Mouse (Mus musculus) heart, adult 18-20 months (tissue): ENCODE results near the gene Ces2b. TPM values are rescaled to one million over a fixed set of nuclear protein-coding genes. Genes with fewer than 3 reads are reported as not detected.
"Not testable (repeated sequence)": the region's sequence is repeated elsewhere in the genome, so short reads cannot be mapped to it uniquely, and the experiment has no call there.

Source experiments
- DNase-seq, 2 experiments: peaks; one replicate each; pipeline ENCODE4 v3.0.0; 2021 to 2022; ENCODE audit warnings: mixed read lengths in 1 of 2
- long read RNA-seq, 2 experiments: library from polyadenylated mRNA; stranded (forward); transcript quantifications; one replicate each; pipeline ENCODE4 v2.0.0; 2021
- total RNA-seq, 2 experiments: library from RNA; stranded (reverse); gene quantifications; 2 replicates each; pipeline ENCODE4 v1.2.3; 2021

Gene Ces2b
- total RNA-seq = under 1 TPM; 0.22 to 0.44 TPM
- long read RNA-seq, experiment 1, partial matches to known transcripts = 0 of 1 reads
- long read RNA-seq, experiment 1, other reads (novel, unspliced or antisense) = 0 of 1 reads
- long read RNA-seq, experiment 2, partial matches to known transcripts = 1 of 1 reads
- long read RNA-seq, experiment 2, other reads (novel, unspliced or antisense) = 0 of 1 reads

- DNase-seq = no peak
Measured at GRCm38 (mm10) chr8:104831440-104831839, at the start of gene Ces2b. Ces2b (plus strand) TSS chr8:104831572.

GRCm38 (mm10) chr8:104787049-104787448, 44.3 kb upstream of the Ces2b start:
- DNase-seq = no peak

- DNase-seq = no peak
Measured at GRCm38 (mm10) chr8:104788929-104789328, 42.4 kb upstream of the Ces2b start.

DNA sequence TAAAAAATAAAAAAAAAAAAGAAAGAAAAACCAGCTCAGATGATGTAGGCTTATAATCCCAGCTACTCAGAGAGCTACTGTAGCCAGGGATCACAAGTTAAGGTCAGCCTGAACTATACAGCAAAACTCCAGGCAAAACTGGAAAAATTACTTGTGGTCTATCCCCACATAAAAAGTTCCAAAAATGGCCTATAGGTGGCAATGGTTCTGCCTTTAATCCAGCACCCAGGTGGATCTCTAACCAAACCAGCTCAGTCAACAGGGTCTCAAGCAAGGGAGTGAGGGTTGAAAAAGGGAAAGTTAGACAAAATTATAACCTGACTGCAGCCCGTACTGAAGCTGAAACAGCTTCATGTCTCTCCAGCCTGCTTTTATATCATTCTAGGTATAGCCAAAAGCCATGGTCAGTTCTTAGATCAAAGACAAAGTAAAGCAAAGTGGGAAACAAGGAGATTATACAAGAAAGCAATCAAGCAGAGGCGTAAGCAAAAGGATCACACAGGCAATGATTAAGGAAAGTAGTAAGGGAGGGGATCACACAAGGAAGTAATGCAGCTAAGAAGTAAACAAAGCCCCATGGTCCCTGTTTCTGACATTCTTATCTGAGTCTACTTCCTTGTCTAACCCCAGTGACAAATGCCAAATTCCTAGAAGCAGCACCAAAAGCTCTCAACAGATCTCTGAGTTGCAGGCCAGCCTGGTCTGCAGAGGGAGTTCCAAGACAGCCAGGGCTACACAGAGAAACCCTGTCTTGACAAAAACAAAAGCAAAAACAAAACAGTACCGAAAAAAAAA, 41.3 kb upstream of the Ces2b start:
- DNase-seq = peak; percentile 15 to 58

GRCm38 (mm10) chr8:104799385-104799784, 32.0 kb upstream of the Ces2b start:
- DNase-seq = no peak

DNA sequence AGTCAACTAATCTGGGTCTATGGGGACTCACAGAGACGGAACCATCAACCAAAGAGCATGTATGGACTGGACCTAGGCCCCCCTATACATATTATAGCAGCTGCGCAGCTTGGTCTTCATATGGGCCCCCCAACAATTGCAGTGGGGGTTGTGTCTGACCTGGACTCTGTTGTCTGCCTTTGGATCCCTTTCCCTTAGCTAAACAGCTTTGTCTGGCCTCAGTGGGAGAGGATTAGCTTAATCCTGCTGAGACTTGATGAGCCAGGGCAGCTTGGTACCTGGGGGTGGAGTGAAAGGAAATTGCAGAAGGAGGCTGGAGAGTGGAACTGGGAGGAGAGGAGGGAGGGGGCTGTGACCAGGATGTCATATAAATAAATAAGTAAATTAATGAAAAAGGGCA, 25.2 kb upstream of the Ces2b start:
- DNase-seq = no peak

DNA sequence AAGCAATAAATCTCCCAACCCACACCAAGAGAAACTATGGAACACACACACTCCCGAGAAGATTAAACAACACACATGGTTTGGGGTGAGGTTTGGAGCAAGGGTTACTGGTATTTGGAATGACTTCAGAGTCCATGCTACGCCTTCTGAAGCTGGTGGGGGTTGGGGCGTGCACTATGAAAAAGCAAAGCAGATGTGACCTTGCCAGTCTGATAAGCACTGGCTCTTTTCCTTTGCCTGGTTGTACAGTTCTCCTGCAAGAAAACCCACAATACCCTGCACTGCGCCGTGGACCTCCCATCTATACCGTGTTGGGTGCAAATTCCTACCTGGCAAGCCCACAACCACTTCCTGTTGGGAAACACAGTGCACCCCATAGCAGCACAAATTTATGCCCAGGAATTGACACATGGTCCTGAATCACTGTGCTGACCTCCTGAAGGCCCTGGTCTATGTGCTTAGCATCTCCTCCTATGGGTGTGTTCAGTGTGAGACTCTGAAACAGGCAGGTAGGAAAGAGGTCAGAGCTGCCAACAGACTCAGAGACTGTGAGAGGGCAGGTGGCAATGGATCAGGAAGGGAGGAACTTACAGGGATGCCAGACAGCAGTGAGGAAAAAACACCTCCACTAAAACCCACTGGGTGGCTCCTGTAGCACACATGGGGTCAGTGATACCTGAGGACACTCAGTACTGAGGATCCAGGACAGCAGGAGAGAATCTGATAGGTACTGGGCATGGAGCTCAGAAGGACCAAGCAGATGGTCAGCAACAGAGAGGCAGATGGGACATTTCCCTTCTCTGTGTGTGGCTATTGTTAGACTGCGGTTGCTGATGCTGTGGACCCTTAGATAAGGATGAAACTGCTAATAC, 22.6 kb upstream of the Ces2b start:
- DNase-seq = no peak

DNA sequence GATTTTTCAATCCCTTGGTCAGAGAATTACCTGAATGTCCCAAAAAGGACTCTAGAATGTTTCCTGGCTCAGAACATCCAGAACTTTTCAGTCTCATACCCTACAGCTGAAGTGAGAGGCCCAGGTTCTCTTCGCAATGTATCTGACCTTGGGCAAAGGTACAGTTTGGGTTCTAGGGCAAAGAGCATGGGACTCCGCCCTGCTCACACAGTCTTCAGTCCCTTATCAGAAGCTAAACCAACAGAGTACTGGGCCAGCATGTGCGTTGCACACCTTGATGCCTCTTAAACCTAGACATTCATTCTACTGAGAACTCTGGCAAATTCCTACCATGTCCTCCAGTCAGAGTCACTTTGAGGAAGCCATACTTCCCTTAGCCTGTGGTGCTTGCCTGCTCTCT, 21.9 kb upstream of the Ces2b start:
- no peak for DNase-seq

GRCm38 (mm10) chr8:104826912-104827311, 4.5 kb upstream of the Ces2b start:
- peak; percentile 15 to 37 for DNase-seq

DNA sequence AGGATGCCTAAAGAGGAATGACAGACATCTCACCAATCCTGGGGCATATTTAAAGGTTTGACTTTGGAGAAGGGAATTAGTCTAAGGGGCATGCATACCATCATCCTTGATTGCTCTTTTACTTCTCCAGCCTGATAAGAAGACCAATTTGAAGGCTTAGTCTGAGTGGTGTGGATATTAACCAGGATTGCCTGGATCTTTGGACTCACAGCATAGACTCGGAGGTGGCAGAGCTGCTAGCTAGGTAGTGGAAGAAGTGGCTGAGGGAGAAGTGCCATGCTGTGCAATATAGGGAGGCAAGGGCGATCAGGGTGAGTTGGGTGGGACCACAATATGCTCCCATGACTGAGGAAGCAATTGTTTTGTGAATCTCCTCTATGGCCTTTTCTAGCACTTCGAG, 3.2 kb upstream of the Ces2b start:
- DNase-seq = no peak

DNA sequence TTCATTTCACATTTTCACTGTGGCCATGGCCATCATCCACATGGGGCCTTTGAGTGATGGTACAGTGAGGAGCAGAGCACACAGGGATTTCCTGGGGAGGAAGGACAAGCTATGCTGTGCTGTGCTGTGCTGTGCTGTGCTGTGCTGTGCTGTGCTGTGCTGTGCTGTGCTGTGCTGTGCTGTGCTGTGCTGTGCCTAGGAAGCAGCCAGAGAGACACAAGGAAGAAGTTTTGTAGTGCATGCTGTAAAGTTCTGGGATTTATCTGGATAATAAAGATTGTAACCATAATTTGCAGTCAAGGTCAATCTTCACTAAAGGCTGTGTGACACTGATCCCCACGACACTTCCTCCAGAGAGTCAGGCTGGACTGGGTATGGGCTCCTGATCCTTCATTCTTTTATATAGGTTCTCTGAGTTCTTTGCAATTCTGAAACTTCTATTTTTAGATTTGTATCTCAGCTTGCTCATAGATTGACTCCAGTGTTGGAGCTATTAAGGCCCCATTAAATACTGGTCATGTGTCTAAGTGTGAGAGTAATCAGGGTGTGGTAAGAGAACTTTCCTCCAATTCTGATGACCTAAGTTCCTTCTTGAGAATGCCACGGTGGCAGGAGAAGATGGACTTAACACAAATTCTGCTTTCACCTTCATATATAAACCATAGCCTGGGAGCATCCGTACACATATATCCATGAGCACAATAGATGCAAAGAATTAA, 10.1 kb downstream of the Ces2b start:
- no peak for DNase-seq

DNA sequence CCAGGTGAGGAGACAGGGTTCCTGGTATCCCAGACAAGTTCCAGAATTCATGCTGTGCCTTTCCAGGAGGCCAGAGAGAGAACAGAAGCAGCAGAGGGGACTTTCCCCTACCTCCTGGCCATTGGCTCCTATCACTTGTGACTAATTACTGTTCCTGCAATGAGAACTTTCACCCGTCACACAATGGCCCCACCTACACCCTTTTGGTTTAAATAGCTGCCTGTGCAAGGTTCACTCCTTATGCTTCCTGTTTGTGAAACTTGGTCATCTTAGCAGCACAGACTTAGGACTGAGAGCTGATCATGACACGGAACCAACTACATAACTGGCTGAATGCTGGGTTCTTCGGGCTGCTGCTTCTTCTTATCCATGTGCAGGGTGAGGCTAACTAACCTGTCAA, 15.5 kb downstream of the Ces2b start, which contains the start of gene Ces2c:
Ces2c (plus strand) TSS at position 238 of the 400 bp plus-strand sequence.
- DNase-seq = no peak

- DNase-seq = no peak
Measured at GRCm38 (mm10) chr8:104847741-104848462, 16.5 kb downstream of the Ces2b start.

DNA sequence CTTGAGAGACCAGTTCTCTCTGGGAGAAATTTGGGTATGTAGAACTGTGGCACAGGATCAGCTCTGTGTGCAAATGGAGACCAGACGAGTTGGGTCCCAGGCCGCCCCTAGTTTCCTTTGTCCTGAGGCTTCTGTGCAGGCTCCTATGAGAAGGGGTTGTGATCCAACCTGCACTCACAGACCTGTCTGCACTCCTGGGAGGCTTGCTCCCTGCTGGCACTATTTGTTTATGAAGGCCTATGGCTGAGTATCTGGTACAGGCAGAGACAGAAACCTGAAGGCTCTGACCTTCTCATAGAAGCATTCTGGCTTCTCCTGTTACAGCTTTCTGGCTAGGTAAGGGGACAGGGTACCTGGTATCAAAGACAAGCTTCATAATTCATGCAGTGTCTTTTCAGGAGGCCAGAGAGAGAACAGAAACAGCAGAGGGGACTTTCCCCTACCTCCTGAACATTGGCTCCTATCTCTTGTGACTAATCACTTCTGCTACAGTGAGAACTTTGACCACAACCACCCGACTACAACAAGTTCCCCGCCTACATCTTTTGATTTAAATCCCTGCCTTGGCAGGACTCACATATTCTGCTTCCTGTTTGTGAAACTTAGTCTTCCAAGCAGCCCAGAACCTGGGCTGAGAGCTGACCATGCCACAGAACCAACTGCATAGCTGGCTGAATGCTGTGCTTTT, 35.6 kb downstream of the Ces2b start:
- DNase-seq = not testable (repeated sequence)

DNA sequence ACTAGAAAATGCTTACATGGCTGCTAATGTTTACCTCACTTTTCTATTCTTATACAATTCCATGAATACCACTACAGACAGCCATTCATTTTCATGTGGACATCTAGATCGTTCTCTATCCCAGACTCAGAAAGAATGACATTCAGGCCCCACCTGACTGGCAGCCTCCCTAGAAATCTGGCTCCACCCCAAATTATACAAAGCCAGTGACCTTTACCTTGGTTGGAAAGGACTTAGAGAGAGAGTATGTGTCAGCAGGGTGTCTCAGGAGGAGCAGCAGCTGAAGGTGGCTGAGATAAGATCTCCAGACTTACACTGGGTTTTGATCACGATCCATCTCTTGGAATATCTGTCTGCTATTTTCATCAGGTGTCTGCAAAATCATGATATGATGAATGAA, 37.5 kb downstream of the Ces2b start:
- DNase-seq = not testable (repeated sequence)

- DNase-seq = not testable (repeated sequence)
Measured at GRCm38 (mm10) chr8:104886223-104886926, 55.0 kb downstream of the Ces2b start.
